Mouse (Mus musculus) cortical plate, adult 2 months (tissue): ENCODE results near the gene Cdc42.

ENCODE experiments used
- CTCF ChIP-seq: fragments of 200-500 bp; IDR thresholded peaks from 2 replicates; pipeline ENCODE4 v1.5.1; 2011; ENCODE audit warnings: mild to moderate bottlenecking, control low read depth, low read length; ENCODE audit not compliant: insufficient read depth; ENCODE audit errors: extremely low read depth
- POLR2A ChIP-seq: fragments of 200-500 bp; IDR thresholded peaks from 2 replicates; pipeline ENCODE4 v1.6.1; 2011; ENCODE audit warnings: mild to moderate bottlenecking, low read length, control low read depth; ENCODE audit not compliant: insufficient read depth; ENCODE audit errors: extremely low read depth

DNA sequence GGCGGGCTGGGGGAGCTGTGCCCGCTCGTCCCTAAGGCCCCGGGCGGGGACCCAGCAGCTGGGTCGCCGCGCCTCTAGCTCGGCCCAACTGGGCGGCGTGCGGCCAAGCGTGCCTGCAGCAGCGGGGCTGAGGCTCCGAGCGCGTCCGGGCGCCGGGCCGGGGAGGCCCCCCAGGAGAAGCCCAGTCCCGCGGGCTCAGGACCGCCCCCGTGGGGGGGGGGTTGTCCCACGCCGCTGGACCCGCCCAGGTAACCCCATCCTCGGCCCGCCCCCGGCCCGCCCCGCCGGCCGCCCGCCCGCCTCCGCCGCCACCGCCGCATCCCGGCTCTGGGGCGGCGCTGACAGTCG lies 80.4 kb downstream of the Cdc42 start, which contains the start of gene Wnt4:
- TF ChIP-seq POLR2A, result no peak
- no peak for TF ChIP-seq CTCF
